Mouse (Mus musculus) megakaryocyte progenitor cell, adult 5-6 weeks (primary cell): ENCODE measurements around the gene Colq. TPM values are rescaled to one million over a fixed set of nuclear protein-coding genes. Genes with fewer than 3 reads are reported as not detected.

Experiments
- ATAC-seq: replicated peaks from 2 replicates; pipeline ENCODE4 v1.8.0; 2016; ENCODE audit warnings: mild to moderate bottlenecking, moderate TSS enrichment, inconsistent platforms; ENCODE audit not compliant: poor library complexity
- total RNA-seq, 2 experiments: library from RNA; stranded (forward) in 1 of 2; stranded (reverse) in 1 of 2; fragments of 157-497, 149-512 nt in 1 of 2; fragments of 200-1000 nt in 1 of 2; gene quantifications; 2 replicates each; pipeline versions ENCODE4 v1.2.3 to v1.2.4; 2015 to 2017

The Colq gene
- total RNA-seq (2015): not detected in 2 replicates
- 0.37 TPM in 1 of 2 replicates, not detected in the other for total RNA-seq (2017)

DNA sequence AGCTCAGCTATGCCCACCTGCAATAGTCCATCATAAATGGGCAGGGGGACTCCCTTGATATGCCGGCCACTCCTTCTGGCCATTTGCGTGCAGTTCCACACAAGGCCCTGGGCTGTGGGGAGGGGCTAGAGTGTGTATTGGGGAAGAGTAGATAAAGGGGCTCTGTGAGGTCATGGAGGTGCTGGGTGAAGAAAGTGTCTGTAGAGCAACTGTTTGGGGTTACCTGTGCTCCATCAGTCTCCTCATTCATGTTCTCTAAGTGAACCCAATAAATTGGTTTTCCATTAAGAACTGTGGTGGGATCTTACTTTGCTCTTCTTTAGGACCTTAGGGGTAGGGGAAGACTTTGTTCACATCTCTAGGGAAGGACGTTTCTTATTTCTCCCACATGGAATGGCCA, at the start of gene Colq:
TSS of gene Colq (minus strand) at position 101 of the 400 bp plus-strand sequence.
- no peak for ATAC-seq

DNA sequence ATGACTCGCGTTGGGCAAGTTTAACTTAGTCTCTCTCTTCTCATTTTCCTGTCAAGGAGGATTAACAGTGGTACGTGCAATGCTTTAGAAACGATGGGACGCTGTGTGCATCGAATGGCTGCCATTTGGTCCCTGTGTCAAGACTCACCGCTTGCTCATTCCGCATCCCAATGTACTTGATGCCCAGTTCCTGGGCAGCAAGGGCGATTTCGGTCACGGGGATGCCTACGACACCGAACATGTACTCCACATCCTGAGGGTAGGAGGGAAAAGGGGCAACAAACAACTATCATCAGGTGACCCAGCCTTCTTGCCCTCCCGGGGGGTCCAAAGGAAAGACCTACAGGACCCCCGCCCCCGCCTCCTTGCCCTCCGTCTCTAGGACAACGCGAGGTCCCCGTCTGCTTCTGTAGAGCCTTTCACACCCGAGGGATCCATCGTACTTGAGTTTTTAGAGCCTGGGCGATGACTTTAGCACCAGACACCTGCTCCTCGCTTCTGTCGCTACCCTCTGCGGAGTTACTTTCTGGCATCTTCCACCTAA, 49.3 kb upstream of the Colq start, which contains the start of gene Gm49387:
TSS of gene Gm49387 (minus strand) at position 533 of the 544 bp plus-strand sequence.
- ATAC-seq: no peak

DNA sequence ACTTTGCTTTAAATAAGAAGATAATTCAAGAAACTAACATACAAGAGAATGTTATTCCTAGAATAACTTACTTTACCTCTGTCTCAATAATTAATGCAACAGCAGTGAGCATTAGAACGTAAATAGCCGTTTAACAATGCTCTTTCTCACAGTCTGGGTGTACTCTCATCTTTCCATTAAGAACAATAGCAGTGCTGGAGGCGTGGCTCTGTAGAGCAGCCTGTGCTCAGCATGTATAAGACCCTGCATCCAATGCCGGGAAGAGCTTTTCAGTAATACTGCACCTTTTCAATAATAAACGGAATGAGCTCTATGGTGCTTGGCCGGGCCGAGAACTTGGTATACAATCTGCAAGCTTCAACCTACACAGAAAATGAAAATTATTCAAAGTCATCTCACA, 39.5 kb upstream of the Colq start:
- ATAC-seq: no peak

DNA sequence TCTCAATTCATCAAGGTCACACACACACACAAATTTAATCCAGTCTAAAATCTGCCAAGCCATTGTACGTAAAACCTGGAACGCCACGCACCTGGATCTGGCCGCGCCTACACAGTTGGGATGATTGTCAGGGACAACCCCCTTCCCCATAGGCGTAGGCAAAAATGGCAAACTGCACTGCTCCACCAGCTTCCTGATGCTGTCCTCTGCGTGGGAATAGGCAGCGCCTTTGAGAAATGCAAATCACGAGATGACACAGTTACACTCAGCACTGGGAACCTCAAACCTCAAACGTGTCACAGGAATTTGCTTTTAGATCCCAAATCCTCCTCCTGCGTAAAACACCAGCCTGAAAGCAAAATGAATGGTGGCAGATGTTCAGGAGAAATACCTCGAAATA, 31.6 kb upstream of the Colq start:
- ATAC-seq: no peak

DNA sequence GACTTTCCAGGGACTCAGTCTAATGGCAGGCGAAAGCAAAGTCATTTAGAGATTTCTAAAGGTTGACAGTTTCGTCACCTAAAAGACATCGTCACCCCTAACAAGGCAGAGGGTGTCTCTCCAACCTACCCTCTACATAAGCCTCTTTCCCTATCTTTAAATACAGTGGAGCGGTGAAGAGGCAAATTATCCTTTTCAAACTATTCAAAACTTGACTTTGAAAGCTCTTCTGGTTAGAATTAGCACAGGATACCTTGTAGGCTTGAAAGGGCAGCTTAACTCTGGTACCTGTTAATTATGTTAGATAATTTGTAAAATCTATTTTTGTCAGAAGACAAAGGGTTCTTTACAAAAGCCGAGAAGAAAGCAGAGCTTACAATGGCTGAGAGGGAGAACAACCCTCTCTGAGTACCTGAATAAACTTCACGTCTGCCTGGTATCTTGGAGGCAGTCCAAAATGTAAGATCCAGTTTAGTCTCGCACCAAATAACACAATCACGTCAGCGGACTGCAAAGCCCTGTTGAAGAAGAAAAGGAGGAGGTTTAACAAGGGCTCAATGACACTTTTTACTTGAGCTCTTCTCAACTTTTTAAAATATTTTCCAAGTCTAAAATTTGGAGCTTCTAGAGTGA, 29.6 kb upstream of the Colq start:
- no peak for ATAC-seq

DNA sequence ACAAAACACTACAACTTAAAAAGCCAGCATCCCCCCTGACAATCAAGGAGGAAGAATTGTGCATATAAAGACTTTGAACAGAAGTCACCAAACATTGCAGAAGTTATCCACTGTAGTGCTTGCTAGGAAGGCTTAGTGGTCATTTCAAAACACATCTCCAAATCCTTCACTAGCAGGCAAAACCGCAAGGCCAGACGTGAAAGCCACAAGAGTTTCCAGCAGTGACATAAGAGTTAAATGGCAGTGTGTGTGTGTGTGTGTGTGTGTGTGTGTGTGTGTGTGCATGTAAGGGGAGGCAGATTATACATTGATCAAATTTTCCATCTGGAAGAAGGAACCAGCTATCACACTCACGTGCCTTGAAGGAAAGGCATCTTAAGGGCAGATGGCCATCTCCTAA, 26.9 kb upstream of the Colq start:
- peak; percentile 81 for ATAC-seq

DNA sequence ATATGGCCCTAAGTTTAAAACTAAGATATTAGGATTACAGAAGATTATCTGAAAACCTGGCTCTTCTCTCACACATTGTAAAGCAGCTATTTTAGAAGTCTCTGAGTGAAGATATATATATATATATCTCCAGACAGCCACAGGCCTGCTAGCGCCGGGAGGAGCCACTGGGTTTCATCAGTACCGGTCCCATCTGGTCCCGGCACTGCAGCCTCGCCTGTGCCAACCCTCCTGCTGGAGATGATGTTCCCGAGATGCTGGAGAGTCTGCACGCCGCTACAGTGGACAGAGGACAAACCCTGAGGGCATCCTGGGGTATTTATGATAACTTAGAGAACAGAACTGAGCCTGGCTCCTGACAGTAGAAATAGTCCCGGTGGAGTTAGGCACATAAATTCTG, 26.1 kb upstream of the Colq start:
- ATAC-seq: no peak

DNA sequence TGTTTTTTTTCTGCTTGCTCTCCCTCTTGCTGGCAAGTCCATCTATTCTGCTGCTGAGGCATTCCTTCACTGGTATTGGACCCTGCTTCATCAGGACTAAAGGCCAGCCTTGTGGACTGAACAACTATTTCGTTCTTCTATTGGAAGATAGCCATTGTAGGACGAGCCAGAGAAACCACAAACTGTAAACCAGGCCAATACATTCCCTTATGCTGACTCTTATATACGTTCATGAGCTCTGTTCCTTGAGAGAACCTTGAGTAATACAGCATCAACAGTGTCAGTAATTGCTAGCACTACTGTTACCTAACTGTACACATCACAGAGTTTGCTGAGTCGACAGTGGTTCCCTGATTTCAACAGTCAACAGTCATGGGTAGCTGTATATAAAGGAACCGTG, 22.5 kb upstream of the Colq start:
- ATAC-seq: peak; percentile 63

DNA sequence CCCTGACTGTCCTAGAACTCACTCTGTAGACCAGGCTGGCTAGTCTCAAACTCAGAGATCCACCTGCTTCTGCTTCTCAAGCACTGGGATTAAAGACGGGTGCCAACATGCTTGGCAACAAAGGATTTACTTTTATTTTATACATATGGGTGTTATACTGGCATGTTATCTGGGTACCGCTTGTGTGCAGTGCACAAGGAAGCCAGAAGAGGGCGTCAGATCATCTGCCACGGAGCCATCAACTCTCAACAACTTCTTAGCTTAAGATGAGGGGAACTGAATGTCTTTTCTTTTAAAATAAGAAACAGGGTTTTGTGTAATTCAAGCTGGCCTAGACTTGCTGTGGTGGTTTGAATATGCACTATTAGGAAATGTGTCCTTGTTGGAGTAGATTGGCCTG, 20.8 kb upstream of the Colq start:
- peak; percentile 48; the same call in 1 of the 2 replicates for ATAC-seq

DNA sequence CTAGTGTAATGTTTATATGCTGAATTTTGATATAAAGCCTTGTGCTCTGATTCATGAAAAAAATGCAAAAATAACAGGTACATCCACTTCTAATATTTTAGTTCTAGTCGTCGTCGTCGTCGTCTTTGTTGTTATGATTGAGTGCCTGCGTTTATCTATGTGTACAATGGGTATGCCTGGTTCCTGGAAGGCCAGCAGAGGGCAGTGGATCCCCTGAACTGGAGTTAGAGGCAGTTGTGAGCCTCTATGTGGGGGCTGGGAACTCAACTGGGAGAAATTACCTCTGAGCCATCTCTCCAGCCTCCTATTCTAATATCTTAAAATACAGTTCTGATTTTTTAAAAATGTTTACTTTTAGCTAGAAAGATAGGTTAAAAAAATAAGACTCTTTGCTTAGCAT, 14.4 kb upstream of the Colq start:
- ATAC-seq: 0 out of 2 replicates have a peak, but pooled peaks have one; percentile 36

DNA sequence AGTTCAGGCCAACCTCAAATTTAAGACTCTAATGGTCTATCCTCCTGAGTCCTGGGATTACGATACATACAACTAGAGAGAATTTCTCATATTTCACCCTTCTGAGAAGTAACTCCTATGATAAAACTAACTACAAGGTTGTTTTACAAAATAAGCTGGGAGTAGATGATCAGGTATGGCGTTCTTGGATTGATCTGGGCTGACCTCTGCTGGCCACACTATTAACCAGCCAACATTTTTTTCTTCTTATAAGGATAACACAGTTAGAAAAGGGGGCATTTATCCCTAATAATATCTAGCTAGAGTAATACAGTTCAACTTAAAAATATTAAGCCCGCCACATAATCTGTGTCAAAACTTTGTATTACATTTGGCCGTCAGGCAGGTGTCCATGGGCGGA, 13.8 kb upstream of the Colq start:
- ATAC-seq: no peak; the same call in 1 of the 2 replicates

DNA sequence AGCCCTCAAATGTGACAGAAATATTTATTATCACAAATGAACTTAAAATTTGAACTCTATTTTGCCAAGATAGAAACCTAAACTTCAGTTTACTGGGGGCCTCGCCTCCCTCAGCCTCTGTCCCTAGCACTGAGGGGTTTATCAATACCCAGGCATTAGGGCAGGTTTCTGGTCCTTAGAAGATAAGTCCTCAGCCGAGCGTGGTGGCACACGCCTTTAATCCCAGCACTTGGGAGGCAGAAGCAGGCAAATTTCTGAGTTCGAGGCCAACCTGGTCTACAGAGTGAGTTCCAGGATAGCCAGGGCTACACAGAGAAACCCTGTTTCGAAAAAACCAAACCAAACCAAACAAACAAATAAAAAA, 11.5 kb upstream of the Colq start:
- peak; percentile 86 for ATAC-seq

DNA sequence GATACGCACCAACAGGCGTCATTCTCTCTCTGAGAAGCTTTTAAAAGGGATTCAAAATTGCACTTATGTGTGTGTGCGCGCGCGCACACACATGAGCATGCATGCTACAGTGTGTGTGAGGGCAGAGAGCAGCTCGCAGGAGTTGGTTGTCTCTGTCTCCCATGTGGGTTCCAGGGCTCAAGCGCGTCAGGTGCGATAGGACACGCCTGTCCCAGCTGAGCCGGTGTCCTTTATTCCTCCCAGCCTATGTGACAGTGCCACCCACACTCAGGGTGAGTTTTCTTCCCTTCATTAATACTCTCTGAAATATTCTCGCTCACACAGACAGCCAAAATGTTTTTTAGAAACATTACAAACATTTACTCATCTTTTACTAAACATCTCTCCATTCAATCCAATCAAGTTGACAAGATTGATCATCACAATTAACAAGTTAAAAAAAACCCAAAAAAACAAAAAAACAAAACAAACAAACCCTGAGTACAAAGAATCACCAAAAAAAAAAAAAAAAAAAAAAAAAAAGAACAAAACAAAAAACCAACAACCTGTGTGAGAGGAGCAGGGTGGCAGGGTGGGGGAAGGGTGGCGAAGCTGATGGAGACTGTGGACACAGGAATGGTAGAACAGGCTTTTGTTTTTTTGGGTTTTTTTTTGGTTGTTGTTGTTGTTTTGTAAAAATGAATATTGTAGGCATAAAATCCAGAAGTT, 10.9 kb upstream of the Colq start:
- no peak for ATAC-seq

DNA sequence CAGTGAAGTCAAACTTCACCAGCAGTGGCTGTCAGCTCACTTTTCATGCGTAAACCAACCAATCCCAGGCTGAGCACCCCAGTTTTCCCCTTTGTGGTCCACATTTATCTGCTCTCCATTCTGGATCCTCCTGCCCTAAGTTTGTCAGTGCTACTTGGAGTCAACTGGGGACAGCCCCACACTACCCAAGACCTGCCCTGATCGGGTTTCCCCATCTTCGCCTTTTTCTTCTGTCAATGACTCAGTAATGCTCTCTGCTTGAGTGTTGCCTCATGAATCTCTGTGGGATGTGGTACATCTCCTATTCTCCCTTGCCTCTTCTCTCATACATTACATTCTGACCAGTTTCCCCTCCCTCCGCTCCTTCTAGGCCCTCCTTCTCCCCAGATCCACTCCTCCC, 6.3 kb upstream of the Colq start:
- ATAC-seq: 0 out of 2 replicates have a peak, but pooled peaks have one; percentile 19

DNA sequence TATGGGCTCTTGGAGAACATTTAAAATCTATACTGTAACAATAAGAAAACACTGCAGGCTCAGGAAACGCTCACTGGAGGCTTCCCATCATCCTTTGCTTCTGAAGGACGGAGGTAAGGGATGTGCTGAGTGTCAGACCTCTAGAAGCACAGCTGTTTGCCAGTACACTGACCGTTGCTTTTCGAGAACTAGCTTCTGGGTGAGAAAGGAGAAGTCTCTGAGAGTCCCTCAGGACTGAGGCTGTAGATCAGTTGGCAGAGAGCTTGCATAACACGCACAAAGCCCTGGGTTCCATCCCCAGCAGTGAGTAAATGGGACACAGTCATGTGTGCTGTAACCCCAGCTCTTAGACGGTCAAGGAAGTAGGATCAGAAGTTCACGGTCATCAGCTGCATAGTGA, 5.3 kb upstream of the Colq start:
- ATAC-seq: peak; percentile 82

DNA sequence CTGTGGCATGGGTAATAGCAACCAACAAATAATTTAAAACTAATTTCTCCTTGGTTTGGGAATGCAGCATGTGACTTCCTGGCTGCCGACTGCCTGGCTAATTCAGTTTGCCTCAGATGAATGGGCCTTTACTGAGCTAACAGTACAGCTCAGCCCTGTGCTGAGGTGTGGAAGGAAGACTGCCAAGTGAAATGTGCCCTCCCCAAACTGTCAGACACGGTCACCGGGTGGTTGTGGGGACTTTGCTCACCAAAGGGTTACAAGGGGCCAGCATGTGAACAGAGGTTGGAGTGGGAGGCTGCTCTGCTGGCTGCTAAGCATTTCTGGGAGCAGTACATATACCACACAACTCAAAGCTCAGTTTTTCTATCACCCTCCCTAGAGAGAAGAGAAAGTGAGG, 3.5 kb upstream of the Colq start:
- no peak for ATAC-seq

DNA sequence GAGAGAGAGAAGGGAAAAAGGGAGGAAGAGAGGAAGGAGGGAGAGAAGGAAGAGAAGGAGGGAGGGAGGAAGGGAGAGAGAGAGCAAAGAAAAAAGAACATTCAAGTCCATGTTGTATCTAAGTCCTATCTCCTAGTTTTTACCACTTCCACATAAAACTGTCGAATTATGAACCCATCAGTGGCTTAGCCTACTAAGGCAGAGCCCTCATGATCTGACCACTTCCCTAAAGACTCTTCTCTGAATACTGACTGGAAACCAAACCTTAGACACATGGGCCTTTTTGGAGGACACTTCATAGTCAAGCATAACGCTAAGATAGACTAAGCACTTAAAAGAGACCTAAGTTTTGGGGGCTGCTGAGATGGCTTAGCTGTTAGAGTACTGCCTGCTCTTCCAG, 1.9 kb upstream of the Colq start:
- ATAC-seq: peak; percentile 65

DNA sequence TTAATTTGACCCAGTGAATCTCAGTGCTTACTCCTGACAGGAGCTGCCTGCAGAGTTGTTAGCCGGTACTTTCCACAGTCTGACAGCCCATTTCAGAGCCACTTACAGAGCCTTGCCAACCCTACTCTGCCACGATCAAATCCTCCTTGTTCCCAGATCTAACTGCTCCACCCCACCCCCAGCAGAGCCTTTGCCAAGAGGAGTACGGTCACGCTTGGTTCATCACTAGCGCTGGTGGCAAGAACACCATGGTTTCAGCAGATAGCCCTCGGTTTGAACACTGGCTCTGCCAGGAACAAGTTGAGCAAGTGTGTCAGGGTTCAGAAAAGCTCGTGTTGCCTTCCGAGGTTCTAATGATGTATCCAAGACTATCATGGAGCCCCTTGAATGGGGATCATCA, 4.7 kb downstream of the Colq start:
- no peak for ATAC-seq

DNA sequence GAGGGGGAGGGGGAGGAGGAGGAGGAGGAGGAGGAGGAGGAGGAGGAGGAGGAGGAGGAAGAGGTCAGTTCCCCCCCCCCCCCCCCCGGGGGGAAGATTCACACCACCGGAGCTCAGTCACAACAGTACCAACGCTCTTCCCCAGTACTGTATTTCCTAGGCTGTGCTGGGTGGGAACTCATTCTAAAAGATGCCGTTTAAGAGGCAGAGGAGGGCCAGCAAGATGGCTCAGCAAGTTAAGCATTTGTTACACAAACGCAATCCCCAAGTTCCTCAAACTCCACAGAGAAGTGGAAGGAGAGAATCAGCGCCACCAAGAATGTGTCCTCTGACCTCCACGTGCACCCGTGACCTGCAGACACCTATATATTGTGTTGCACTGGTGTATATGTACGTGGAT, 8.1 kb downstream of the Colq start:
- ATAC-seq: peak; percentile 54; the same call in 1 of the 2 replicates

DNA sequence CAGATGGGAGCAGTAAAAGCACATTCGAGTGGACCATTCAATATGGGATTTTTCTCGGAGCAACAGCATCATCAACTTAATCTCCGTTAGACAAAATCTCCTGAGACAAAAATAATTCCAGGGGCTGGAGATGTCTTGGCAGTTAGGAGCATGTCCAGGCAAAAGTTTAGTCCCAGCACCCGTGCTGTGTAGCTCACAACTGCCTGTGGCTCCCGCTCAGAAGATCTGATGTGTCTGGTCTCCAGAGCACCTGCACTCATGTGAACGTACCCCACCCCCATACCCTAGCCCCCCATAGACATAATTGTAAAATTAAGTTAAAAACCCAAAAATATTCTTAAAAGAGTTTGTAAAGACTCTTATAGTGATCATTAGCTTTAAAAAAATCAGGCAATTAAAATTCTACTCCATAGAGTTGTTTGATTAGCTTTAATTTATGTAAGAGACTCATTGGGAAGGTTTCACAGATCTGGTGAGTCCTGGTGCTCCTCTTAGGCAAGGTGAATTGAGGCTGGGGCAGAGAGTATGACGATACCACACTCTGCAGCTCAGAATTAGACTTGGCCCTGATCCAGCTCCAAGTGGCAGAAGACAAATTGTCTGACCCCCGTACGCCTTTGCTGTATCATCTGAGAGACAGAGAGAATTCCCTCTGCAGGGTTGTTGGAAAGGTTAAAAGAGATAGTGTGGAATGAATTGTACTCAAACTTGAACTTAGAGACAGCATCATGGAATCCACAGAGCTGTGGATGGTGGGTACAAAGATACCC, 13.0 kb downstream of the Colq start:
- no peak for ATAC-seq

DNA sequence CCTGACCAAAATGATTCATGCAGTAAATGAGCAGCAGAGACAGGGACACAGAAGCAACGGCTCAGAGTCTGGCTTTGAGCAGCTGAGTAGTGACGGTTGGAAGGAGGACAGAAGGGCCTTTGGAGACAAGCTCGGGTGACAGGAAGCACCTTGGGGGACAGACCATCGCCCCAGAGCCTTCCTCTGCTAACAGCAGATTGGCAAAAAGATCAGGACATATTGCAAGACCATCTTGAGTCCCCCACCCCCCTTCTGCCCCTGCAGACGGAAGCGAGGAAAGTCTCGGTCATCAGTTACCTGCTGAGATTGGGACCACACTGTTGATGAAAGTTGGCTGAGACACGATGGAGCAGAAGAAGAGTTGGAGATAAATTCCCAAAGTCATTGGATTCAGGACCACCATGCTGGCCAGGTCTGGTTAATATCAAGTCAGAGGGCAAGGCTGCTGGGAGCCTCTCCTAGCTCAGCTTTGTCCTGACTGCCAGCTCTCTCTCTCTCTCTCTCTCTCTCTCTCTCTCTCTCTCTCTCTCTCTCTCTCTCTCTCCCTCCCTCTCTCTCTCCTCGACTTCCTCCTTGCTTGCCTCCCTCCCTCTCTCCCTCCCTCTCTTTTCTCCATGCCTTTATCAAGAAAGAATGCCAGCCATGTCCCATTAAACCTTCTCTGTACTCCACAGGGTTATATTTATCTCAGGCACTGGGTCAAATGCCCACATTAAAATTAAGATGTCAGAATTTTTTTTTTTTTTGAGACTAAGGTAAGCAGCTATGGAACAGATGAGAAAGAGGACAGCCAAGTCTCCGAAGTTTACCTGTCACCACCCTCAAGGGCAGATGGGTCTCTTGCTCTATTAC, 14.1 kb downstream of the Colq start:
- ATAC-seq: peak; percentile 66
